Mouse (Mus musculus): ENCODE results near the gene Fez1. TPM values are rescaled to one million over a fixed set of nuclear protein-coding genes. Genes with fewer than 3 reads are reported as not detected.

Gene Fez1
- polyA plus RNA-seq, 1 experiment from 2014 or later = 24.0 TPM

DNA sequence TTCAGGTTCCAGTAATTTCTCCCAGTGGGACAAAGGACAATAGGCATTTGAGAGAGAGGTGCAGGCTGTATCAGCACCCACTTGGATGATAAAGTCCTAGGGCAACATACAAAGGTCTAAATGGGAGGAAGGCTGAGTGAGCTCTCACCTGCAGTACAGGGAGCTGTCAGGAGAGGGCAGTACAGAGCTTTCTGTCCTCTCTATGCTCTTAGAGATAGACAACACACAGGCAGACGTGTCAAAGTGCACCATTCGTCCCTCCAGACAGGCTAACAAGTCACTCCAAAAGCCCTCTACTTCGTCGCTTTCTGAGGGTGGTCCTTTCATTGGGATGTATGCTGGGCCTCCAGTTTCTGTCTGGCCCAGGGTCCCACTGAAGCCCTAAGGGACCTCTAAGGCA, 68.9 kb downstream of the Fez1 start:
- H3K9me3 ChIP-seq (ENCODE audit: control insufficient read depth, low read depth, low read length) = no peaks in the 10 kb centered on the region
- no peak overlapping the region for H3K4me2 ChIP-seq (replicated peaks; ENCODE audit: low read depth, low read length)
- no peak overlapping the region for H3K4me3 ChIP-seq (ENCODE audit: low read depth, low read length)
- no peaks in the 10 kb centered on the region for H3K4me1 ChIP-seq (ENCODE audit: control insufficient read depth, insufficient read depth, low read length)
- no peaks in the 10 kb centered on the region; the same call in 1 of the 2 replicates for H3K36me3 ChIP-seq (ENCODE audit: control insufficient read depth, insufficient read depth, low read length)
- no peak for ATAC-seq (ENCODE audit: insufficient number of reproducible peaks, insufficient read depth, low FRiP score, low read depth)
- no peak overlapping the region for H3K27ac ChIP-seq (ENCODE audit: low read length)
- H3K9ac ChIP-seq (replicated peaks; ENCODE audit: low read depth, low read length) = no peak overlapping the region
- H3K27me3 ChIP-seq (ENCODE audit: control insufficient read depth, insufficient read depth, low read length) = no peaks in the 10 kb centered on the region
- 41% methylated on average over 4 of the region's 4 CpGs for WGBS

DNA sequence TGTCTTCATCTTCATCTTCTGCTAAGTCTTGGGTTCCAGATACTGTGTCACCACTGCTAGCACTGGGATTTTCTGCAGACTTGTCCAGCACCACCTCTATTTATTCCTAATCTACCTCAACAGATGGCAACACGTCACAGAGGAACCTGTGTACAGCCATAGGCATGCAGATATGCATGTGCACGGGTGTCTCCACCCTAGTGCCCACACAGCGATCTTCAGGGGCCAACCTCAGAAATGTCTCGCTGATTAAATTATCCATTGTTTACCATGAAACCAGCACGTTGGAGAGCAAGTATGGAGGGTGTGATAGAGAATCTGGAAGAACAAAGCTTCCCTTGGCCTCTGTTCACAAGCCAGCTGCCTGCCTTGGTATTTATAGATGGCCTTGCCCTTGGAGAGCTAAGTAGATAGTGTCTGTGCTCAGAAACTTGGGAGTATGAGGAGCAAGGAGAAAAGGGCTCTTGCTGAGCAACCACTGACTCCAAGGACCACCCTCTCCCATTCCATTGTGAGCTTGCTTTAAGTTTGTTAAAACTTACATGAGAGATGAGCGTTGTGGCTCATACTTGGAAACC, 71.8 kb downstream of the Fez1 start:
- Histone ChIP-seq H3K9me3 (ENCODE audit: control insufficient read depth, low read depth, low read length) (no peaks in the 10 kb centered on the region), H3K4me1 (ENCODE audit: control insufficient read depth, insufficient read depth, low read length) (no peaks in the 10 kb centered on the region), H3K27ac (ENCODE audit: low read length) (no peak overlapping the region), H3K4me2 (replicated peaks; ENCODE audit: low read depth, low read length) (no peak overlapping the region), H3K9ac (replicated peaks; ENCODE audit: low read depth, low read length) (no peak overlapping the region), H3K27me3 (ENCODE audit: control insufficient read depth, insufficient read depth, low read length) (no peaks in the 10 kb centered on the region), H3K4me3 (ENCODE audit: low read depth, low read length) (no peak overlapping the region), H3K36me3 (ENCODE audit: control insufficient read depth, insufficient read depth, low read length) (no peaks in the 10 kb centered on the region; the same call in 1 of the 2 replicates)
- no peak for ATAC-seq (ENCODE audit: insufficient number of reproducible peaks, insufficient read depth, low FRiP score, low read depth)
- WGBS = 77% methylated on average over 6 of the region's 6 CpGs

DNA sequence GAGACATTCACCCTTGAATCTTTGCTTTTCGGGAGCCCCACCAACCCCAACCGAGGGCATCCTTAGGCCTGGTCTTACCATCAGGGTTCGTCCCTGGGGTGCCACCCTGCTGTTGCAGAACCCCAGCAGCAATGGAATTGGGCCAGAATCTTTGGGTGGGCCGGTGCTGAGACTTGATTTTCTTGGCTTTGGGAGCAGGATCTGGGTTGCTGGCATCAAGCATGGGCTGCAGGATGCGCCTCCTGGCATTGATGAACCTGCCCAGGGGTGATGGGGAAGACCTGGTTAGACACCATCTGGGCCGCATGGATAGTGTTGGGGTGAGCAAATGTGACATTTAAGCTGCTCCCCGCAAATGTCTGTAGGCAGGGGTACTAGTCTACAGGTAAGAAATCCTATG, 72.6 kb downstream of the Fez1 start:
- Histone ChIP-seq H3K27me3 (ENCODE audit: control insufficient read depth, insufficient read depth, low read length) (no peaks in the 10 kb centered on the region), H3K36me3 (ENCODE audit: control insufficient read depth, insufficient read depth, low read length) (no peaks in the 10 kb centered on the region; the same call in 1 of the 2 replicates), H3K9ac (replicated peaks; ENCODE audit: low read depth, low read length) (no peak overlapping the region), H3K4me3 (ENCODE audit: low read depth, low read length) (no peak overlapping the region), H3K4me2 (replicated peaks; ENCODE audit: low read depth, low read length) (no peak overlapping the region), H3K27ac (ENCODE audit: low read length) (no peak overlapping the region), H3K4me1 (ENCODE audit: control insufficient read depth, insufficient read depth, low read length) (no peaks in the 10 kb centered on the region), H3K9me3 (ENCODE audit: control insufficient read depth, low read depth, low read length) (no peaks in the 10 kb centered on the region)
- 89% methylated on average over 7 of the region's 7 CpGs for WGBS
- no peak for ATAC-seq (ENCODE audit: insufficient number of reproducible peaks, insufficient read depth, low FRiP score, low read depth)

DNA sequence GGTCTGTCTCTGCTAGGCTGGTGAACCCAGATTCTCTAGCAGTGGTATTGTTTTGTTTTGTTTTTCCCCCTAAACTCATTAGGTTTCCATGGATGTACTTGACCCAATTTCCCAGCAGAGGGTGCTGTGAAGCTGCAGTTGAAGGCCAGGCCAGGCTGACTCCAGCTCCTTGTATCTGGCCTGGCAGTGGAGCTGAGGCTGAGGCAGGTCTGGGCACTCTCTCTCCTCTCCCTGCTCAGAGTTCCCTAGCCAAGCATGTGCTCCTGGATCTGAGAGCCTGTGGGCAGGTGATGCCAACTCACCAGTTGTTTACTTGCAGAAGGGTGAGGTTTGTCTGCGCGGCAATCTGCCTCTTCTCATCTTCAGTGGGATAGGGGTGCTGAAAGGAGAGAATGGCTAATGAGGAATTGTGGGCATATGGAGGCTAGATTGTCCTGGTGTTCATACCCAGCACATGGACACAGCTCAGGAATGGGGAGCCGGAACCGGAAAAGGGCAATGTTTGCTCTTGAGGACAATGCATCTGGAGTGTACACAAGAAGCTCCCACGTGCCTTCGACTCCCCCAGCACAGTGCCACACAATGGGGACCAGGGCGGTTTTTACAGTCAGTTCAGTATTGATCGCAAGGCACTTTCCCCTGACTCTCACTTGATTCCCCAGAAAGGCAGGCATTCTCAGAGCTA, 73.5 kb downstream of the Fez1 start:
- Histone ChIP-seq H3K27ac (ENCODE audit: low read length) (no peak overlapping the region), H3K9ac (replicated peaks; ENCODE audit: low read depth, low read length) (no peak overlapping the region), H3K4me1 (ENCODE audit: control insufficient read depth, insufficient read depth, low read length) (no peaks in the 10 kb centered on the region), H3K4me3 (ENCODE audit: low read depth, low read length) (no peak overlapping the region), H3K27me3 (ENCODE audit: control insufficient read depth, insufficient read depth, low read length) (no peaks in the 10 kb centered on the region), H3K36me3 (ENCODE audit: control insufficient read depth, insufficient read depth, low read length) (no peaks in the 10 kb centered on the region; the same call in 1 of the 2 replicates), H3K9me3 (ENCODE audit: control insufficient read depth, low read depth, low read length) (no peaks in the 10 kb centered on the region), H3K4me2 (replicated peaks; ENCODE audit: low read depth, low read length) (no peak overlapping the region)
- 68% methylated on average over 8 of the region's 8 CpGs for WGBS
- peak; percentile 61; the same call in 1 of the 2 replicates for ATAC-seq (ENCODE audit: insufficient number of reproducible peaks, insufficient read depth, low FRiP score, low read depth)

DNA sequence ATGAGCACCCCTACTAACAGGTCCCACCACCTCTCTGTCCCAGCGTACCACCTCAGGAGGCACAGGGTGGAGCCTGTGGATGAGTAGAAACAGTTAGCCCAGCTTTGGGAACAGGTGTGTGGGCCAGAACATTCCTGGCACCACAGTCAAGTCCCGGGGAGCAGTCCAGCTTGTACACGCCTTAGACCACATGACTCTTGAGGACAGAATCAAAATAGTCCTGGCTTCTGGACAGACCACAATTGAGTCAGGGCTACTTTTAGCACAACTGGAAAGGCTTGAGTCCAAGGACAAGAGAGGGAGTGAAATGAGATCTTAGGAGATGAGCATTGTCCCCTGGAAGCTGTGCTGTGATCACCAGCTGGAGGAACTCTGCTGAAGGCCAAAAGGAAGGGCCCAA, 76.9 kb downstream of the Fez1 start:
- Histone ChIP-seq H3K9ac (replicated peaks; ENCODE audit: low read depth, low read length) (no peak overlapping the region), H3K27me3 (ENCODE audit: control insufficient read depth, insufficient read depth, low read length) (no peaks in the 10 kb centered on the region), H3K4me2 (replicated peaks; ENCODE audit: low read depth, low read length) (no peak overlapping the region), H3K4me1 (ENCODE audit: control insufficient read depth, insufficient read depth, low read length) (no peaks in the 10 kb centered on the region), H3K4me3 (ENCODE audit: low read depth, low read length) (no peak overlapping the region), H3K27ac (ENCODE audit: low read length) (no peak overlapping the region), H3K36me3 (ENCODE audit: control insufficient read depth, insufficient read depth, low read length) (no peaks in the 10 kb centered on the region), H3K9me3 (ENCODE audit: control insufficient read depth, low read depth, low read length) (no peaks in the 10 kb centered on the region)
- ATAC-seq (ENCODE audit: insufficient number of reproducible peaks, insufficient read depth, low FRiP score, low read depth) = no peak
- 92% methylated on average over 3 of the region's 3 CpGs for WGBS

DNA sequence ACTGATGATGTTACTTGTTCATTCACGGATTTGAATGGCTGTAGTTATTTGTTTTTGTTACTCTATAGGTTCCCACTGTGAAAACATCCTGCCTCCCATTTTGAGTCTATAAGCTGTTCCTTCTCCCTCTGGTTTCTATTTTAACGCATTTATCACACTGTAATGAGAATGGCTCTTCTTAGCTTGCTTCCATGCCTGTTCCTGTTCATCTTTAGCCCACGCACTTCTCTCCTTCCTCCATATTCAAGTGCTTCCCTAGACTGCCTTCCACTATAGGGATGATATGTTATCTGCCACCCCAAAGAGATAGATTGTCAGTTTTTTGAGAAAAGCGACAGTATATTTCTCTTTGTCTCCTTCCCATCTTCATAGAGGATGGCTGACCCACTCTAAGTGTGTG, 78.8 kb downstream of the Fez1 start:
- H3K4me2 ChIP-seq (replicated peaks; ENCODE audit: low read depth, low read length) = no peak overlapping the region
- H3K4me1 ChIP-seq (ENCODE audit: control insufficient read depth, insufficient read depth, low read length) = no peaks in the 10 kb centered on the region
- no peaks in the 10 kb centered on the region for H3K27me3 ChIP-seq (ENCODE audit: control insufficient read depth, insufficient read depth, low read length)
- H3K36me3 ChIP-seq (ENCODE audit: control insufficient read depth, insufficient read depth, low read length) = no peaks in the 10 kb centered on the region
- 84% methylated on average over 4 of the region's 4 CpGs for WGBS
- no peak overlapping the region for H3K27ac ChIP-seq (ENCODE audit: low read length)
- no peak for ATAC-seq (ENCODE audit: insufficient number of reproducible peaks, insufficient read depth, low FRiP score, low read depth)
- no peak overlapping the region for H3K4me3 ChIP-seq (ENCODE audit: low read depth, low read length)
- H3K9ac ChIP-seq (replicated peaks; ENCODE audit: low read depth, low read length) = no peak overlapping the region
- no peaks in the 10 kb centered on the region for H3K9me3 ChIP-seq (ENCODE audit: control insufficient read depth, low read depth, low read length)

DNA sequence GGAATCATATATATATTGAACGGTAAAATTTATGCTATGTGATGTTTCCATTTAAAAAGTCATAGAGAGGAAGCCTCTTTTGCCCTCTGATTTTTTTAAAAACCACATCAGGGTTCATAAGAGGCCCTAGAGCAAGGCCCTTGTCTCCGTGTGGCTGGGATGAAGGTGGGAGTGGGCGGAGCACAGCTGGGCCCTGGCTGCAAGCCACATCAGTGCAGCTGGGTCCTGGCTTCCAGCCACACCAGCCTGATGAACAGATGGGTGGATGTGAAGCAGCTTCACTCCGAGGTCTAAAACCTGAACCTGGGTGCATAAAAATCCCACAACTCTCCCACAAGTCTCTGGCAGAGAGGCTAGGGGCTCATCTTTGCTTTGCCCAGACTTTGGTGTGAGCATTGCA, 83.8 kb downstream of the Fez1 start:
- Histone ChIP-seq H3K27me3 (ENCODE audit: control insufficient read depth, insufficient read depth, low read length) (no peaks in the 10 kb centered on the region), H3K27ac (ENCODE audit: low read length) (no peak overlapping the region), H3K4me1 (ENCODE audit: control insufficient read depth, insufficient read depth, low read length) (peaks cover 3% of the 10 kb centered on the region; the same call in 1 of the 2 replicates), H3K36me3 (ENCODE audit: control insufficient read depth, insufficient read depth, low read length) (no peaks in the 10 kb centered on the region), H3K9ac (replicated peaks; ENCODE audit: low read depth, low read length) (no peak overlapping the region), H3K4me3 (ENCODE audit: low read depth, low read length) (no peak overlapping the region), H3K4me2 (replicated peaks; ENCODE audit: low read depth, low read length) (no peak overlapping the region), H3K9me3 (ENCODE audit: control insufficient read depth, low read depth, low read length) (no peaks in the 10 kb centered on the region)
- WGBS = 50% methylated on average over 4 of the region's 4 CpGs
- ATAC-seq (ENCODE audit: insufficient number of reproducible peaks, insufficient read depth, low FRiP score, low read depth) = no peak

DNA sequence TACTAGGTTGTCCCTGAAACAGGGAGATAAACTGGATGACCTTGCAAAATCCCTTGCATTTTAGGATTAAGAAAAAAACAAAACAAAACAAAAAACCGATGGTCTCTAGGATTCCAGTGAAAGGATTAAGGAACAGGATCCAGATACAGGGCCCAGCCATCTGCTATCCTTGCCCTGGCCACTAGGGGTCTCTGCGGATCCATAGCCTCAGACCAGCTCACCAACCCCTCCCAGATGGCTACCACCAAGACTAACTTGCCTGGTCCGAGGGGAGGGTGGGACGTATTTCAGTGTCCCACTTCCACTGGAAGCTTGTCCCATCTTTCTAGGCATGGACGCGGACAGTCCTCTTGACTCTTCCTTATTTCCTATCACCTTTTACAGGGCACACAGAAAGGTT, 94.7 kb downstream of the Fez1 start:
- peak; percentile 46; the same call in 1 of the 2 replicates for ATAC-seq (ENCODE audit: insufficient number of reproducible peaks, insufficient read depth, low FRiP score, low read depth)

More for the DNA sequence above, 94.7 kb downstream of the Fez1 start:
- Histone ChIP-seq H3K4me3 (ENCODE audit: low read depth, low read length) (no peak overlapping the region), H3K36me3 (ENCODE audit: control insufficient read depth, insufficient read depth, low read length) (no peaks in the 10 kb centered on the region), H3K4me2 (replicated peaks; ENCODE audit: low read depth, low read length) (no peak overlapping the region; the same call in 1 of the 2 replicates), H3K27me3 (ENCODE audit: control insufficient read depth, insufficient read depth, low read length) (no peaks in the 10 kb centered on the region), H3K9ac (replicated peaks; ENCODE audit: low read depth, low read length) (no peak overlapping the region), H3K9me3 (ENCODE audit: control insufficient read depth, low read depth, low read length) (no peaks in the 10 kb centered on the region), H3K4me1 (ENCODE audit: control insufficient read depth, insufficient read depth, low read length) (0 out of 2 replicates have a peak, but pooled peaks cover 15% of the 10 kb centered on the region), H3K27ac (ENCODE audit: low read length) (peak overlapping the region; percentile 68; the same call in 1 of the 2 replicates)
- WGBS = 6% methylated on average over 6 of the region's 6 CpGs
